Mouse (Mus musculus): ENCODE data around the gene Slc7a8.

DNA sequence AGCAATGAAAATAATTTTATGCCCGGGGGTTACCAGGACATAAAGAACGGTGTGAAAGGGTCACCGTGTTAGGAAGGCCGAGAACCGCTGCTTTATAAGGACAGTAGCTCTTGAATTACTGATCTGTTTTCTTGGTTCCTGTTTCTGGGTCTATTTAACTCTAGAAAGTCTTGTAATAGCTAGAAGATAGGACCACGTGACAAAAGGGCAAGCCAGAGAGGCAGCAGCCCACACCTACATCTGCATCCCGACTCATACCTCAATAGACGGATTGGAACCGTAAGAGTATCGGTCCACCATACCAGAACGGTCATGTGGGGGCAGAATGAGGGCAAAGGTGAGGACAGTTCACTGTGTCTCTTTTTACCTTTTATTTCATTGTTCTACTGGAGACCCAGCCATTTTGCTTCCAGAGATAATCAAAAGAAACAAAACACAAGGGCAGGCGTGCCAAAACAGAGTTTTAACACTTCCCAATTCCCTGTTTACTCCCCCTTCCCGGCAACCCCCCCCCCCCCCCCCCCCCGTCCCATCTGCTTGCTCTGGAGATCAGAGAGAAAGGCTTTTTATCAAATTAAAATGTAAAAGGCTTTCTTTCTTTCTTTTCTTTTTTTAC, 27.7 kb downstream of the Slc7a8 start:
- TF ChIP-seq GATA1 (IDR thresholded peaks at IDR 0.05; ENCODE audit: low read length) (no peak), TAL1 (IDR thresholded peaks at IDR 0.05; ENCODE audit: low read length) (no peak)

All from erythroblast, embryonic 14.5 days (primary cell).